Mouse (Mus musculus) right cerebral cortex, adult 18-20 months (tissue): Measurements from ENCODE around the gene Ncf2.

Experiments
- DNase-seq: peaks from one replicate; pipeline ENCODE4 v3.0.0; 2022; ENCODE audit warnings: mixed read lengths

Gene Ncf2

GRCm38 (mm10) chr1:152832316-152832715, 32.3 kb downstream of the Ncf2 start:
- no peak for DNase-seq

- no peak for DNase-seq
Measured at GRCm38 (mm10) chr1:152835061-152835460, 35.1 kb downstream of the Ncf2 start.

GRCm38 (mm10) chr1:152838026-152838702, 38.2 kb downstream of the Ncf2 start:
- DNase-seq: no peak

- peak; percentile 81 for DNase-seq
Measured at GRCm38 (mm10) chr1:152838841-152839240, 38.8 kb downstream of the Ncf2 start.

GRCm38 (mm10) chr1:152840343-152840742, 40.3 kb downstream of the Ncf2 start:
- no peak for DNase-seq

GRCm38 (mm10) chr1:152841057-152841456, 41.1 kb downstream of the Ncf2 start:
- DNase-seq: no peak

GRCm38 (mm10) chr1:152844634-152845033, 44.6 kb downstream of the Ncf2 start:
- no peak for DNase-seq

- DNase-seq: no peak
Measured at GRCm38 (mm10) chr1:152845211-152845730, 45.3 kb downstream of the Ncf2 start.

GRCm38 (mm10) chr1:152846856-152847255, 46.9 kb downstream of the Ncf2 start:
- DNase-seq: no peak

- DNase-seq: no peak
Measured at GRCm38 (mm10) chr1:152869901-152870300, 69.9 kb downstream of the Ncf2 start.

GRCm38 (mm10) chr1:152871031-152871430, 71.0 kb downstream of the Ncf2 start:
- DNase-seq: no peak
